Mouse (Mus musculus): ENCODE results near the gene Stx1a. TPM values are rescaled to one million over a fixed set of nuclear protein-coding genes. Genes with fewer than 3 reads are reported as not detected.
"Not testable (repeated sequence)": the region's sequence is repeated elsewhere in the genome, so short reads cannot be mapped to it uniquely, and the experiment has no call there.

Stx1a gene
- polyA plus RNA-seq, 1 experiment from 2014 or later, result 12.1 TPM

- peaks cover 18% of the 10 kb centered on the region for H3K4me1 ChIP-seq (replicated peaks)
- no peaks in the 10 kb centered on the region for H3K27me3 ChIP-seq (replicated peaks)
- no peaks in the 10 kb centered on the region for H3K9me3 ChIP-seq (replicated peaks)
- 44% methylated on average over 20 of the region's 21 CpGs for WGBS
- no peak for ATAC-seq (ENCODE audit: insufficient number of reproducible peaks, low FRiP score)
- no peak overlapping the region for H3K4me3 ChIP-seq
- peaks cover 71% of the 10 kb centered on the region for H3K36me3 ChIP-seq
- peak overlapping the region; percentile 21; the same call in 1 of the 2 replicates for H3K4me2 ChIP-seq
- no peak overlapping the region for H3K9ac ChIP-seq
- no peak overlapping the region for H3K27ac ChIP-seq (ENCODE audit: poor library complexity, severe bottlenecking)
Observed at GRCm38 (mm10) chr5:135042105-135042788, 19.0 kb downstream of the Stx1a start.

DNA sequence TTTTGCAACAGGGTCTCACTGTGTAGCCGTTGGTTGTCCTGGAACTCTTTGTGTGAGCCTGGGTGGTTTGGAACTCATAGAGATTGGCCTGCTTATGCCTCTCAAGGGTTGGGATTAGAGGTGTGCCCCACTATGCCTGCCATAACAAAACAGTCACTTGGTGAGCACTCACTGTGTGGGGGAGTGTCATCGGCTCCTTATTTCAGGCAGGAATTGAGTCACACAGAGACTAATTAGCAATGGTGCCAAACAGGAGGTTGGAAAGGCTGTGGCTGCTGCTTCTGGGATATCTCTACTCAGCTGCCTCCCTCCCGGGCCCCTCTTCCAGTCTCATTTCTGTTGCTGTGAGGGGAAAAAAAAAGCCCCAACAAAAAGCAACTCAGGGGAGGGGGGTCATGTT, 21.3 kb downstream of the Stx1a start:
- H3K9ac ChIP-seq, result no peak overlapping the region
- H3K9me3 ChIP-seq (replicated peaks), result no peaks in the 10 kb centered on the region
- H3K27me3 ChIP-seq (replicated peaks), result no peaks in the 10 kb centered on the region
- peaks cover 15% of the 10 kb centered on the region for H3K4me1 ChIP-seq (replicated peaks)
- WGBS, result 88% methylated on average over 3 of the region's 3 CpGs
- H3K36me3 ChIP-seq, result peaks cover 68% of the 10 kb centered on the region
- H3K4me3 ChIP-seq, result no peak overlapping the region
- H3K4me2 ChIP-seq, result no peak overlapping the region
- H3K27ac ChIP-seq (ENCODE audit: poor library complexity, severe bottlenecking), result no peak overlapping the region
- no peak for ATAC-seq (ENCODE audit: insufficient number of reproducible peaks, low FRiP score)

- ATAC-seq (ENCODE audit: insufficient number of reproducible peaks, low FRiP score), result no peak
- H3K36me3 ChIP-seq, result peaks cover 86% of the 10 kb centered on the region
- H3K27ac ChIP-seq (ENCODE audit: poor library complexity, severe bottlenecking), result no peak overlapping the region
Observed at GRCm38 (mm10) chr5:135048539-135048938, 25.3 kb downstream of the Stx1a start.

GRCm38 (mm10) chr5:135049268-135049667, 26.0 kb downstream of the Stx1a start:
- ATAC-seq (ENCODE audit: insufficient number of reproducible peaks, low FRiP score); H3K9me3 ChIP-seq (replicated peaks); H3K4me3 ChIP-seq; H3K4me1 ChIP-seq (replicated peaks); H3K27ac ChIP-seq (ENCODE audit: poor library complexity, severe bottlenecking); H3K27me3 ChIP-seq (replicated peaks); H3K4me2 ChIP-seq; H3K9ac ChIP-seq: not testable (repeated sequence)
- 85% methylated on average over 6 of the region's 6 CpGs for WGBS
- peaks cover 90% of the 10 kb centered on the region for H3K36me3 ChIP-seq

More at GRCm38 (mm10) chr5:135048539-135048938, 25.3 kb downstream of the Stx1a start:
- H3K4me3 ChIP-seq, result no peak overlapping the region
- H3K4me1 ChIP-seq (replicated peaks), result no peaks in the 10 kb centered on the region
- H3K27me3 ChIP-seq (replicated peaks), result no peaks in the 10 kb centered on the region
- no peak overlapping the region for H3K9ac ChIP-seq
- H3K4me2 ChIP-seq, result no peak overlapping the region
- H3K9me3 ChIP-seq (replicated peaks), result no peaks in the 10 kb centered on the region
- 91% methylated on average over 5 of the region's 5 CpGs for WGBS

- no peak overlapping the region for H3K4me3 ChIP-seq
- ATAC-seq (ENCODE audit: insufficient number of reproducible peaks, low FRiP score), result no peak
- H3K9ac ChIP-seq, result 0 out of 2 replicates have a peak overlapping the region, but pooled peaks have one; percentile 6
- peaks cover 93% of the 10 kb centered on the region for H3K36me3 ChIP-seq
- no peaks in the 10 kb centered on the region for H3K4me1 ChIP-seq (replicated peaks)
- 67% methylated on average over 12 of the region's 12 CpGs for WGBS
- H3K9me3 ChIP-seq (replicated peaks), result no peaks in the 10 kb centered on the region
- H3K27ac ChIP-seq (ENCODE audit: poor library complexity, severe bottlenecking), result no peak overlapping the region
- H3K27me3 ChIP-seq (replicated peaks), result no peaks in the 10 kb centered on the region
- H3K4me2 ChIP-seq, result no peak overlapping the region
Observed at GRCm38 (mm10) chr5:135053356-135053755, 30.1 kb downstream of the Stx1a start.

DNA sequence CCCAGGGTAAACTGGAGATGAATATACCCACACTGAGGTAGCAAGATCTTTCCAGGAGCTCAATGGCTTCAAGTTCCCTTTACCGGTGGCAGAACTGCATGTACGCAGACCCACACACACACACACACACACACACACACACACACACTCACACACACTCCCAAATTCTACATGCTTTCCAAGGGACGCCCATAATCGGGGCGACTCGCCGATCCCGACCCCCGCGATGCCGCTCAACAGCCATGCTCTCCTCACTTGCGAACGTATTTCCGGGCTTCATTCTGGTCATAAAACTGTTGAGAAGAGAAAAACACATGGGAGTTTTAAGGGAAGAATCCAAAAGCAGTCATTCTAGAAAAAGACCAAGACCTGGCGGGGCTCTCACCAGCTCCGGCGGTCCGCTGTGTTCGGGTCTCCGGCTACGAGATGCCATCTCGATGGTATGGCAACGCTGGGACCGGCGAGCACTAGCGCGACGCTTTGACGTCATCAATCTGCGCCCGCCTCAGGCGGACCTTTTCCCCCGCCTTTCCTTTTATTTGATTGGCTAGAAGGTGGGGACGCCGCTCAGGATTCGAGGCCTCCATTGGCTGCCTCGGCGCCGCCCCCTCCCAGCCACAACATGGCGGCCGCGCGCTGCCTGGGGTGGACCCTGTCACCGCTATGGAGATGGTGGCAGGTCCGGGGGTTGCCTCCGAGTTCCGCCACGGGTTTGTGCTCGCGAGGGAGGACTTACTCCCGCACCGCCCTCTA, 40.5 kb downstream of the Stx1a start, which contains the start of gene Dnajc30:
Gene Dnajc30 (plus strand): TSS at position 574 of the 753 bp plus-strand sequence.
- peaks cover 59% of the 10 kb centered on the region for H3K36me3 ChIP-seq
- no peak within 1 kb of the TSS for H3K27ac ChIP-seq (ENCODE audit: poor library complexity, severe bottlenecking)
- under 1% methylated on average over 52 of the region's 52 CpGs for WGBS
- H3K27me3 ChIP-seq (replicated peaks), result no peaks in the 10 kb centered on the region
- H3K4me3 ChIP-seq, result peak within 1 kb of the TSS; percentile 94
- H3K4me1 ChIP-seq (replicated peaks), result peaks cover 21% of the 10 kb centered on the region
- H3K9ac ChIP-seq, result peak within 1 kb of the TSS; percentile 91
- H3K9me3 ChIP-seq (replicated peaks), result no peaks in the 10 kb centered on the region
- peak within 1 kb of the TSS; percentile 94 for H3K4me2 ChIP-seq
- ATAC-seq (ENCODE audit: insufficient number of reproducible peaks, low FRiP score), result peak; percentile 98

GRCm38 (mm10) chr5:135064382-135064766, 41.1 kb downstream of the Stx1a start:
- peak; percentile 46 for ATAC-seq (ENCODE audit: insufficient number of reproducible peaks, low FRiP score)
- no peaks in the 10 kb centered on the region for H3K9me3 ChIP-seq (replicated peaks)
- H3K27me3 ChIP-seq (replicated peaks), result no peaks in the 10 kb centered on the region
- peaks cover 21% of the 10 kb centered on the region for H3K4me1 ChIP-seq (replicated peaks)
- H3K4me2 ChIP-seq, result peak overlapping the region; percentile 94
- WGBS, result under 1% methylated on average over 40 of the region's 40 CpGs
- H3K36me3 ChIP-seq, result peaks cover 53% of the 10 kb centered on the region
- peak overlapping the region; percentile 91 for H3K9ac ChIP-seq
- H3K4me3 ChIP-seq, result peak overlapping the region; percentile 94
- no peak overlapping the region for H3K27ac ChIP-seq (ENCODE audit: poor library complexity, severe bottlenecking)

GRCm38 (mm10) chr5:135064909-135065446, 41.7 kb downstream of the Stx1a start, which contains the start of gene Bud23:
Gene Bud23 (minus strand): TSS chr5:135064959.
- peaks cover 21% of the 10 kb centered on the region for H3K4me1 ChIP-seq (replicated peaks)
- 70% methylated on average over 9 of the region's 9 CpGs for WGBS
- peaks cover 47% of the 10 kb centered on the region for H3K36me3 ChIP-seq
- not testable (repeated sequence) for H3K9me3 ChIP-seq (replicated peaks); ATAC-seq (ENCODE audit: insufficient number of reproducible peaks, low FRiP score); H3K27me3 ChIP-seq (replicated peaks); H3K27ac ChIP-seq (ENCODE audit: poor library complexity, severe bottlenecking)
- H3K4me3 ChIP-seq, result peak within 1 kb of the TSS; percentile 94
- H3K9ac ChIP-seq, result peak within 1 kb of the TSS; percentile 91
- H3K4me2 ChIP-seq, result peak within 1 kb of the TSS; percentile 94

- no peak overlapping the region for H3K4me3 ChIP-seq
- no peak overlapping the region for H3K4me2 ChIP-seq
- WGBS, result 89% methylated on average over 3 of the region's 3 CpGs
- H3K9ac ChIP-seq, result no peak overlapping the region
- H3K27me3 ChIP-seq (replicated peaks), result no peaks in the 10 kb centered on the region
- peaks cover 37% of the 10 kb centered on the region for H3K36me3 ChIP-seq
- H3K27ac ChIP-seq (ENCODE audit: poor library complexity, severe bottlenecking), result no peak overlapping the region
- H3K4me1 ChIP-seq (replicated peaks), result peaks cover 21% of the 10 kb centered on the region
- no peaks in the 10 kb centered on the region for H3K9me3 ChIP-seq (replicated peaks)
- ATAC-seq (ENCODE audit: insufficient number of reproducible peaks, low FRiP score), result no peak
Observed at GRCm38 (mm10) chr5:135066008-135066407, 42.7 kb downstream of the Stx1a start.

DNA sequence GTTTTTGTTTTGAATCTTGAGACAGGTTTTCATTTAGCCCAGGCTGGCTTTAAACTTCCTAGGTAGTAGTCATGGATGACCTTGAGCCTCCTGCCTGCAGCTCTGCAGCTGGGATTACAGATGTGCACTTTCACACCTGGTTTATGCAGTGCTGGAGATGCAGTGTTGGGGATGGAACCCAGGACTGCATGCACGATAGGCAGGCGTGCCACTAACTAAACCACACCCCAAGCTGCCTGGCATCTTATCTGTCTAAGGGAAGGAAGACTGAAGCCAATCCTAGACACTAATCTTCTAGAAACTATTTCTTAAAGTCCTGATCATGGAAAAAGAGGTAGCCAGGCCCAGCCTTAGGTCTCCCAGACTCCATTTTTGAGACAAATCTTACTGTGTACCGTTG, 47.2 kb downstream of the Stx1a start:
- Histone ChIP-seq H3K27me3 (replicated peaks) (no peaks in the 10 kb centered on the region), H3K36me3 (peaks cover 30% of the 10 kb centered on the region), H3K27ac (ENCODE audit: poor library complexity, severe bottlenecking) (no peak overlapping the region), H3K9ac (no peak overlapping the region), H3K4me3 (no peak overlapping the region), H3K4me1 (replicated peaks) (peaks cover 12% of the 10 kb centered on the region), H3K4me2 (no peak overlapping the region), H3K9me3 (replicated peaks) (no peaks in the 10 kb centered on the region)
- WGBS, result 71% methylated on average over 3 of the region's 3 CpGs
- no peak for ATAC-seq (ENCODE audit: insufficient number of reproducible peaks, low FRiP score)

DNA sequence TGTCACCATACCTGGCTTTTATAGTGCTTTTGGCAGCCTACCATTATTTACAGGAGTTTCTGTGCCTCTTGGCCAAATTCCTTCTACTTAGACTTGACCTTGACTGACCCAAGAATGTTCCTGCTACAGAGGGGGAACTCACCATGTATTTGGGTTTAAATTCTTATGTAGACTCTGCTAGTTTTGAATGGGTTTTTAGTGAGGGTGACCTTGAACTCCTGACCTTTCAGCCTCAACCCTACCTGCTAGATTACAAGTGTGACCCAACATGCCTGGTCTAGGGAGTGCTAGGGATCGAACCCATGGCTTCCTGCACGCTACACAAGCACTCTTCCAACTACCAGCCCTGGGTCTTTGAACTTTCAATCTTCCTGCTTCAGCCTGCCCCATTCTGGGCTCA, 48.8 kb downstream of the Stx1a start:
- no peak overlapping the region for H3K4me3 ChIP-seq
- no peak overlapping the region for H3K9ac ChIP-seq
- ATAC-seq (ENCODE audit: insufficient number of reproducible peaks, low FRiP score), result no peak
- H3K9me3 ChIP-seq (replicated peaks), result no peaks in the 10 kb centered on the region
- H3K4me2 ChIP-seq, result no peak overlapping the region
- no peaks in the 10 kb centered on the region for H3K27me3 ChIP-seq (replicated peaks)
- H3K27ac ChIP-seq (ENCODE audit: poor library complexity, severe bottlenecking), result no peak overlapping the region
- H3K36me3 ChIP-seq, result peaks cover 16% of the 10 kb centered on the region; the same call in 1 of the 2 replicates
- peaks cover 10% of the 10 kb centered on the region for H3K4me1 ChIP-seq (replicated peaks)
- 82% methylated on average over 2 of the region's 2 CpGs for WGBS

All from heart, embryonic 12.5 days (tissue).